Mouse (Mus musculus): Measurements from ENCODE around the gene Itga6.

GRCm38 (mm10) chr2:71774246-71774951, 29.0 kb downstream of the Itga6 start:
- TF ChIP-seq CTCF (IDR thresholded peaks at IDR 0.05; ENCODE audit: borderline replicate concordance, insufficient read depth, low read depth, low read length) (no peak), POLR2A (IDR thresholded peaks at IDR 0.05; ENCODE audit: borderline replicate concordance, insufficient read depth, low read length) (no peak)

Data from cerebellum, adult 2 months (tissue).